Mouse (Mus musculus): Measurements from ENCODE around the gene Pcbp3. TPM values are rescaled to one million over a fixed set of nuclear protein-coding genes. Genes with fewer than 3 reads are reported as not detected.

Gene Pcbp3
- polyA plus RNA-seq, 1 experiment from 2014 or later = 45.8 TPM

Other genes starting within 250 kb of the Pcbp3 start
- gene Col6a1, start 235.7 kb downstream of the Pcbp3 start, polyA plus RNA-seq (2014; fragmentation: Nextera tagmentation; extraction: Ambion mirVana) = 2.6 and 29.6 TPM in 2 replicates
- 35.6 and 37.4 TPM in 2 replicates for gene Slc19a1, start 70.4 kb upstream of the Pcbp3 start, polyA plus RNA-seq (2014; fragmentation: Nextera tagmentation; extraction: Ambion mirVana)
- gene Col18a1, start 204.7 kb upstream of the Pcbp3 start, polyA plus RNA-seq (2014; fragmentation: Nextera tagmentation; extraction: Ambion mirVana) = 5.3 and 42.6 TPM in 2 replicates